Mouse (Mus musculus) bone marrow, adult 2 months (tissue): Measurements from ENCODE around the gene Ints12.

Experiments
- CTCF ChIP-seq: fragments of 200-500 bp; IDR thresholded peaks from 2 replicates; pipeline ENCODE4 v1.5.1; 2011; ENCODE audit warnings: low read length, control low read depth; ENCODE audit not compliant: control insufficient read depth, insufficient read depth
- POLR2A ChIP-seq: fragments of 200-500 bp; IDR thresholded peaks from 2 replicates; pipeline ENCODE4 v1.6.1; 2011; ENCODE audit warnings: low read depth, mild to moderate bottlenecking, control low read depth, low read length, borderline replicate concordance; ENCODE audit not compliant: control insufficient read depth

DNA sequence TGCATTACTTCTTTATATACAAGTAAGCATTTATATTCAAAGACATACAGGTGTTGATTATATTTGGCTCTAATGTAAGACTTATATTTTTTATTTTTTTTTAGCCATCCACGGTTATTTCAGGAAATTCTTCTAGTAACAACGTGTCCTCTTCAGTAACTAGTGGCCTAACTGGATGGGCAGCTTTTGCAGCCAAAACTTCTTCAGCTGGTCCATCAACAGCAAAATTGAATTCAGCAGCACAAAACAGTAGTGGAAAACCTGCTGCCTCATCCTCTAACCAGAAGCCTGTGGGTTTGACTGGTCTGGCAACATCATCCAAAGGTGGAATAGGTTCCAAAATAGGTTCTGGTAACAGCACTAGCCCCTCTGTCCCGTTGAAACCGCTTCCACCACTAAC, 17.1 kb downstream of the Ints12 start:
- TF ChIP-seq POLR2A = no peak
- no peak for TF ChIP-seq CTCF
